Mouse (Mus musculus): ENCODE measurements around the gene Ncan. TPM values are rescaled to one million over a fixed set of nuclear protein-coding genes. Genes with fewer than 3 reads are reported as not detected.

Gene Ncan
- polyA plus RNA-seq, 1 experiment from 2014 or later: 0.05 TPM

DNA sequence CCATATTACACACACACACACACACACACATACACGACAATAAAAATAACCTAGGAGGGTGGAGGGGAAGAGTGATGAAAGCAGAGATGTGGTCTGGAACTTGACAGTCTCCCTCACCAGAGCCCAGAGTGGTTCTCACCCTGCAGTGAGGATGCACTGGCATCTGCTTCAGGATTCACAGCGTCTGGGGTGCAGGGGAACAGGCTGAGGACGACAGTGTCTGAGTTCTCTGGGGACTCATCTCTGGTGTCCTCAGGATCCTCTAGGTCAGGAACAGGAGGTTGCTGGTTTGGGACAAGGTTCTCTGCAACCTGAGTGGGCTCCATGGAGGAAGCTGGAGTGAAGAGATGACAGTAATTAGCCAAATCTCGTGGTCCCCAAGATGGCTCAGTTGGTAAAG, 17.2 kb upstream of the Ncan start:
- no peaks in the 10 kb centered on the region for H3K27me3 ChIP-seq (ENCODE audit: insufficient read depth, low read length)
- WGBS: 78% methylated on average over 4 of the region's 4 CpGs
- ATAC-seq (ENCODE audit: insufficient read depth) (no peak), DNase-seq (no peak)
- no peaks in the 10 kb centered on the region for H3K9me3 ChIP-seq (ENCODE audit: low read depth, low read length)
- H3K4me3 ChIP-seq (ENCODE audit: low read depth, low read length): peak overlapping the region; percentile 77
- H3K4me2 ChIP-seq: peak overlapping the region; percentile 84
- no peak for TF ChIP-seq CTCF (IDR thresholded peaks at IDR 0.05; ENCODE audit: low read depth)
- no peak overlapping the region for H3K27ac ChIP-seq (ENCODE audit: low read depth)
- peaks cover 41% of the 10 kb centered on the region for H3K36me3 ChIP-seq (ENCODE audit: insufficient read depth)
- peaks cover 6% of the 10 kb centered on the region for H3K4me1 ChIP-seq (ENCODE audit: insufficient read depth)
- peak overlapping the region; percentile 61 for H3K9ac ChIP-seq

GRCm38 (mm10) chr8:70136591-70136990, 15.9 kb upstream of the Ncan start:
- Histone ChIP-seq H3K27me3 (ENCODE audit: insufficient read depth, low read length) (no peaks in the 10 kb centered on the region), H3K36me3 (ENCODE audit: insufficient read depth) (peaks cover 46% of the 10 kb centered on the region), H3K9ac (no peak overlapping the region), H3K4me1 (ENCODE audit: insufficient read depth) (peaks cover 6% of the 10 kb centered on the region), H3K9me3 (ENCODE audit: low read depth, low read length) (no peaks in the 10 kb centered on the region), H3K27ac (ENCODE audit: low read depth) (no peak overlapping the region), H3K4me3 (ENCODE audit: low read depth, low read length) (no peak overlapping the region), H3K4me2 (no peak overlapping the region)
- ATAC-seq (ENCODE audit: insufficient read depth) (no peak), DNase-seq (no peak)
- 88% methylated on average over 4 of the region's 4 CpGs for WGBS
- no peak for TF ChIP-seq CTCF (IDR thresholded peaks at IDR 0.05; ENCODE audit: low read depth)

GRCm38 (mm10) chr8:70134931-70135330, 14.3 kb upstream of the Ncan start:
- ATAC-seq (ENCODE audit: insufficient read depth) (no peak), DNase-seq (no peak)
- 91% methylated on average over 9 of the region's 9 CpGs for WGBS
- Histone ChIP-seq H3K27me3 (ENCODE audit: insufficient read depth, low read length) (no peaks in the 10 kb centered on the region), H3K9ac (no peak overlapping the region), H3K27ac (ENCODE audit: low read depth) (no peak overlapping the region), H3K9me3 (ENCODE audit: low read depth, low read length) (no peaks in the 10 kb centered on the region), H3K4me2 (no peak overlapping the region), H3K36me3 (ENCODE audit: insufficient read depth) (peaks cover 46% of the 10 kb centered on the region), H3K4me3 (ENCODE audit: low read depth, low read length) (no peak overlapping the region), H3K4me1 (ENCODE audit: insufficient read depth) (no peaks in the 10 kb centered on the region)
- no peak for TF ChIP-seq CTCF (IDR thresholded peaks at IDR 0.05; ENCODE audit: low read depth)

DNA sequence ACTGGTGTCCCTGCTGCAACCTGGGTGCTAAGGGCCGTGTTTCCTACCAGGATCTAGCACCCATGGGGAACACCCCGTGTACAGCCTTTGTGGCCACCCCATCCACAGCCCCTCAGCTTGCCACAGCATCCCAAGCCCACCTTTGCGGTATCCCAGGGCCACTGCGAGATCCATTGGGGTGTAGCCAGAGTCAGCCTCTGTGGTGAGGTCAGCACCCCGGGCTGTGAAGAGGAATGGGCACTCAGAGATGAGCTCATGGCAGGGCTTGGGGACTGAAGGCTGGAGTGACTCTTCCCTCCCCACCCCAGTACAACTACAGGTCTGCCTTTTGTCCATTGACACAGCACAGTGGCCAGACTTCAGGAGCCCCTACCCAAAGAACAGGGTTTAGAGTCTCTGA, 13.4 kb upstream of the Ncan start:
- Histone ChIP-seq H3K4me3 (ENCODE audit: low read depth, low read length) (no peak overlapping the region), H3K36me3 (ENCODE audit: insufficient read depth) (peaks cover 46% of the 10 kb centered on the region), H3K9ac (no peak overlapping the region), H3K4me2 (no peak overlapping the region), H3K27me3 (ENCODE audit: insufficient read depth, low read length) (no peaks in the 10 kb centered on the region), H3K4me1 (ENCODE audit: insufficient read depth) (no peaks in the 10 kb centered on the region), H3K9me3 (ENCODE audit: low read depth, low read length) (no peaks in the 10 kb centered on the region), H3K27ac (ENCODE audit: low read depth) (no peak overlapping the region)
- TF ChIP-seq CTCF (IDR thresholded peaks at IDR 0.05; ENCODE audit: low read depth): no peak
- 91% methylated on average over 5 of the region's 5 CpGs for WGBS
- ATAC-seq (ENCODE audit: insufficient read depth): no peak
- no peak for DNase-seq

DNA sequence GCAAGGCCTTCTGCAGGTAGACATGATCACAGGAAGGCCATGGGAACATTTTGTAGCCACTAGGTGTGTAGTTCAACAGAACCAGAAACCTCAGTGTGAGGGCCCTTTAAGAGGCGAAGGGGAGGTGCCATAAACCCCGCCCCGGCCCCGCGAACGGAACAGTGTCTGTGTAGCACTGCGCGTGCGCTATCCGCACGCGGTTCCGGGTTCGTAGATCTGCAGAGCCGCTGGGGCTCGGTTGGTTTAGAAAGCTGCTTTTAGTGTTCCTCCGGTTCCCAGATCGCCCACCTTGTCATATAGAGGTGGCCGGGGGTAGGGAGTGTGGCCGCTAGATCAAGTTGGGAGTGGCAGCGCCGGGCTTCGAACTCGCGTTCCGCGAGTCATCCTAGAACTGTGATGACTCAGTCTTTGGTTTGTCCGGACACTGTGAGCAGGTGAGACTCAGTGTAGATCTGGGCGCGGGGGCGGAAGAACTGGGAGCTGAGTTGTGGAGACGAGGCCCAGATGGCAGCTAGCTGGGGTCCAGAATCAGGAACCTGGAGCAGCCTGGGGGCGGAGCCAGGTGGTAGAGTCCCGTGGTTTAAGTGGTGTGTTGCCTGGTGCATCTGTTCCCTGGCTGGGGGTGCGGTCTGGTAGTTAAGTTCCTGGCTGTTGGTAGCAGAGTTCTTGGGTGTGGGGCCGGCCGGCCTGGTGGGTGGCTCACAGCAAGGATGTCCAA, 10.7 kb upstream of the Ncan start, which contains the start of gene Nr2c2ap:
Gene Nr2c2ap, plus strand, starts transcription at position 168 of the 718 bp plus-strand sequence.
- 2% methylated on average over 37 of the region's 37 CpGs for WGBS
- H3K27me3 ChIP-seq (ENCODE audit: insufficient read depth, low read length): no peaks in the 10 kb centered on the region
- peak within 1 kb of the TSS; percentile 12; the same call in 1 of the 2 replicates for H3K27ac ChIP-seq (ENCODE audit: low read depth)
- peaks cover 40% of the 10 kb centered on the region for H3K36me3 ChIP-seq (ENCODE audit: insufficient read depth)
- peak within 1 kb of the TSS; percentile 87 for H3K4me2 ChIP-seq
- ATAC-seq (ENCODE audit: insufficient read depth) (peak; percentile 90), DNase-seq (peak; percentile 92)
- peak within 1 kb of the TSS; percentile 78 for H3K9ac ChIP-seq
- H3K4me1 ChIP-seq (ENCODE audit: insufficient read depth): 0 out of 2 replicates have a peak, but pooled peaks cover 4% of the 10 kb centered on the region
- H3K9me3 ChIP-seq (ENCODE audit: low read depth, low read length): no peaks in the 10 kb centered on the region
- peak within 1 kb of the TSS; percentile 80 for H3K4me3 ChIP-seq (ENCODE audit: low read depth, low read length)
- TF ChIP-seq CTCF (IDR thresholded peaks at IDR 0.05; ENCODE audit: low read depth): no peak

GRCm38 (mm10) chr8:70130066-70130465, 9.4 kb upstream of the Ncan start:
- Histone ChIP-seq H3K36me3 (ENCODE audit: insufficient read depth) (peaks cover 29% of the 10 kb centered on the region), H3K9ac (no peak overlapping the region), H3K27ac (ENCODE audit: low read depth) (no peak overlapping the region), H3K9me3 (ENCODE audit: low read depth, low read length) (no peaks in the 10 kb centered on the region), H3K27me3 (ENCODE audit: insufficient read depth, low read length) (no peaks in the 10 kb centered on the region), H3K4me3 (ENCODE audit: low read depth, low read length) (no peak overlapping the region), H3K4me1 (ENCODE audit: insufficient read depth) (0 out of 2 replicates have a peak, but pooled peaks cover 4% of the 10 kb centered on the region), H3K4me2 (no peak overlapping the region)
- DNase-seq: no peak
- ATAC-seq (ENCODE audit: insufficient read depth): no peak
- TF ChIP-seq CTCF (IDR thresholded peaks at IDR 0.05; ENCODE audit: low read depth): no peak
- 82% methylated on average over 3 of the region's 3 CpGs for WGBS

GRCm38 (mm10) chr8:70129309-70129952, 8.8 kb upstream of the Ncan start:
- no peaks in the 10 kb centered on the region for H3K9me3 ChIP-seq (ENCODE audit: low read depth, low read length)
- H3K4me1 ChIP-seq (ENCODE audit: insufficient read depth): 0 out of 2 replicates have a peak, but pooled peaks cover 4% of the 10 kb centered on the region
- no peak overlapping the region for H3K27ac ChIP-seq (ENCODE audit: low read depth)
- H3K4me2 ChIP-seq: no peak overlapping the region
- DNase-seq: no peak
- H3K36me3 ChIP-seq (ENCODE audit: insufficient read depth): peaks cover 23% of the 10 kb centered on the region
- no peak overlapping the region for H3K9ac ChIP-seq
- no peak for TF ChIP-seq CTCF (IDR thresholded peaks at IDR 0.05; ENCODE audit: low read depth)
- H3K27me3 ChIP-seq (ENCODE audit: insufficient read depth, low read length): no peaks in the 10 kb centered on the region
- no peak overlapping the region for H3K4me3 ChIP-seq (ENCODE audit: low read depth, low read length)
- WGBS: 52% methylated on average over 9 of the region's 9 CpGs
- no peak for ATAC-seq (ENCODE audit: insufficient read depth)

Data from lung, embryonic 14.5 days (tissue).